Mouse (Mus musculus): ENCODE measurements around the gene Ascl3. TPM values are rescaled to one million over a fixed set of nuclear protein-coding genes. Genes with fewer than 3 reads are reported as not detected.

Ascl3 gene
- total and polyA plus RNA-seq, 2 experiments, result 0.18 TPM; not detected in 1

- Histone ChIP-seq H3K4me1 (ENCODE audit: control insufficient read depth, insufficient read depth, low read length) (peaks cover 7% of the 10 kb centered on the region; the same call in 1 of the 2 replicates), H3K27me3 (ENCODE audit: control insufficient read depth, insufficient read depth, low read length) (no peaks in the 10 kb centered on the region), H3K4me3 (ENCODE audit: insufficient read depth, low read depth, low read length) (no peak overlapping the region), H3K27ac (replicated peaks; ENCODE audit: insufficient read depth, low read depth, low read length) (no peak overlapping the region), H3K9ac (ENCODE audit: low read depth, low read length) (no peak overlapping the region), H3K36me3 (ENCODE audit: control insufficient read depth, insufficient read depth, low read length) (peaks cover 28% of the 10 kb centered on the region), H3K79me2 (ENCODE audit: control insufficient read depth, insufficient read depth, low read length) (no peaks in the 10 kb centered on the region)
- WGBS, result 47% methylated on average over 4 of the region's 4 CpGs
- DNase-seq (ENCODE audit: extremely low read depth, low read depth, low spot score), result peak; percentile 43
- no peak for TF ChIP-seq POLR2A (IDR thresholded peaks at IDR 0.05; ENCODE audit: extremely low read depth, insufficient read depth, low read length)
- peak; percentile 33 for TF ChIP-seq CTCF (IDR thresholded peaks at IDR 0.05; ENCODE audit: low read depth, low read length)
Observed at GRCm38 (mm10) chr7:109707023-109707785, 24.3 kb downstream of the Ascl3 start.

- Histone ChIP-seq H3K9ac (ENCODE audit: low read depth, low read length) (no peak overlapping the region; the same call in 1 of the 2 replicates), H3K4me1 (ENCODE audit: control insufficient read depth, insufficient read depth, low read length) (peaks cover 7% of the 10 kb centered on the region; the same call in 1 of the 2 replicates), H3K4me3 (ENCODE audit: insufficient read depth, low read depth, low read length) (peak overlapping the region; percentile 73), H3K36me3 (ENCODE audit: control insufficient read depth, insufficient read depth, low read length) (peaks cover 11% of the 10 kb centered on the region), H3K27ac (replicated peaks; ENCODE audit: insufficient read depth, low read depth, low read length) (peak overlapping the region; percentile 66), H3K27me3 (ENCODE audit: control insufficient read depth, insufficient read depth, low read length) (no peaks in the 10 kb centered on the region), H3K79me2 (ENCODE audit: control insufficient read depth, insufficient read depth, low read length) (no peaks in the 10 kb centered on the region)
- TF ChIP-seq POLR2A (IDR thresholded peaks at IDR 0.05; ENCODE audit: extremely low read depth, insufficient read depth, low read length), result no peak
- 28% methylated on average over 3 of the region's 3 CpGs for WGBS
- peak; percentile 77 for DNase-seq (ENCODE audit: extremely low read depth, low read depth, low spot score)
Observed at GRCm38 (mm10) chr7:109704461-109704860, 27.1 kb downstream of the Ascl3 start.

GRCm38 (mm10) chr7:109704016-109704377, 27.5 kb downstream of the Ascl3 start:
- Histone ChIP-seq H3K27me3 (ENCODE audit: control insufficient read depth, insufficient read depth, low read length) (no peaks in the 10 kb centered on the region), H3K36me3 (ENCODE audit: control insufficient read depth, insufficient read depth, low read length) (peaks cover 10% of the 10 kb centered on the region), H3K4me1 (ENCODE audit: control insufficient read depth, insufficient read depth, low read length) (peaks cover 7% of the 10 kb centered on the region; the same call in 1 of the 2 replicates), H3K27ac (replicated peaks; ENCODE audit: insufficient read depth, low read depth, low read length) (peak overlapping the region; percentile 66), H3K4me3 (ENCODE audit: insufficient read depth, low read depth, low read length) (peak overlapping the region; percentile 73), H3K79me2 (ENCODE audit: control insufficient read depth, insufficient read depth, low read length) (no peaks in the 10 kb centered on the region), H3K9ac (ENCODE audit: low read depth, low read length) (peak overlapping the region; percentile 83)
- DNase-seq (ENCODE audit: extremely low read depth, low read depth, low spot score), result no peak
- TF ChIP-seq POLR2A (IDR thresholded peaks at IDR 0.05; ENCODE audit: extremely low read depth, insufficient read depth, low read length) (no peak), CTCF (IDR thresholded peaks at IDR 0.05; ENCODE audit: low read depth, low read length) (no peak)
- WGBS, result under 1% methylated on average over 17 of the region's 17 CpGs

- peak within 1 kb of the TSS; percentile 73 for H3K4me3 ChIP-seq (ENCODE audit: insufficient read depth, low read depth, low read length)
- H3K27ac ChIP-seq (replicated peaks; ENCODE audit: insufficient read depth, low read depth, low read length), result peak within 1 kb of the TSS; percentile 66
- H3K27me3 ChIP-seq (ENCODE audit: control insufficient read depth, insufficient read depth, low read length), result no peaks in the 10 kb centered on the region
- peaks cover 7% of the 10 kb centered on the region for H3K36me3 ChIP-seq (ENCODE audit: control insufficient read depth, insufficient read depth, low read length)
- H3K79me2 ChIP-seq (ENCODE audit: control insufficient read depth, insufficient read depth, low read length), result no peaks in the 10 kb centered on the region
- 2% methylated on average over 61 of the region's 61 CpGs for WGBS
- TF ChIP-seq POLR2A (IDR thresholded peaks at IDR 0.05; ENCODE audit: extremely low read depth, insufficient read depth, low read length) (peak; percentile 80), CTCF (IDR thresholded peaks at IDR 0.05; ENCODE audit: low read depth, low read length) (no peak)
- peak within 1 kb of the TSS; percentile 83 for H3K9ac ChIP-seq (ENCODE audit: low read depth, low read length)
- H3K4me1 ChIP-seq (ENCODE audit: control insufficient read depth, insufficient read depth, low read length), result peaks cover 7% of the 10 kb centered on the region; the same call in 1 of the 2 replicates
- DNase-seq (ENCODE audit: extremely low read depth, low read depth, low spot score), result peak; percentile 79
Observed at GRCm38 (mm10) chr7:109703190-109704015, 28.1 kb downstream of the Ascl3 start, which contains the start of the genes St5 and Akip1. Gene St5 (minus strand): TSS chr7:109703605. Gene Akip1 (plus strand): TSS chr7:109703690.

GRCm38 (mm10) chr7:109702721-109703120, 28.8 kb downstream of the Ascl3 start:
- peaks cover 3% of the 10 kb centered on the region for H3K36me3 ChIP-seq (ENCODE audit: control insufficient read depth, insufficient read depth, low read length)
- peaks cover 7% of the 10 kb centered on the region; the same call in 1 of the 2 replicates for H3K4me1 ChIP-seq (ENCODE audit: control insufficient read depth, insufficient read depth, low read length)
- H3K9ac ChIP-seq (ENCODE audit: low read depth, low read length), result no peak overlapping the region
- no peaks in the 10 kb centered on the region for H3K79me2 ChIP-seq (ENCODE audit: control insufficient read depth, insufficient read depth, low read length)
- H3K4me3 ChIP-seq (ENCODE audit: insufficient read depth, low read depth, low read length), result no peak overlapping the region
- H3K27me3 ChIP-seq (ENCODE audit: control insufficient read depth, insufficient read depth, low read length), result no peaks in the 10 kb centered on the region
- WGBS, result 72% methylated on average over 4 of the region's 4 CpGs
- no peak for DNase-seq (ENCODE audit: extremely low read depth, low read depth, low spot score)
- H3K27ac ChIP-seq (replicated peaks; ENCODE audit: insufficient read depth, low read depth, low read length), result no peak overlapping the region
- TF ChIP-seq POLR2A (IDR thresholded peaks at IDR 0.05; ENCODE audit: extremely low read depth, insufficient read depth, low read length) (no peak), CTCF (IDR thresholded peaks at IDR 0.05; ENCODE audit: low read depth, low read length) (no peak)

Measured in liver, adult 2 months (tissue).